Mouse (Mus musculus) megakaryocyte-erythroid progenitor cell, adult 5-6 weeks (primary cell): Measurements from ENCODE around the gene Cpa1. TPM values are rescaled to one million over a fixed set of nuclear protein-coding genes. Genes with fewer than 3 reads are reported as not detected.

Experiments
- ATAC-seq: replicated peaks from 2 replicates; pipeline ENCODE4 v1.8.0; 2016; ENCODE audit warnings: mild to moderate bottlenecking, inconsistent platforms; ENCODE audit not compliant: severe bottlenecking, poor library complexity, low FRiP score, low TSS enrichment
- total RNA-seq, 2 experiments: library from RNA; stranded (forward) in 1 of 2; stranded (reverse) in 1 of 2; fragments of 200-1000, 215-1000 nt in 1 of 2; fragments of >200 nt in 1 of 2; fragmentation: Nextera tagmentation in 1 of 2; gene quantifications; 2 replicates each; pipeline ENCODE4 v1.2.3; 2014 to 2017

Gene Cpa1
- total RNA-seq, 2 experiments from 2014 or later: not detected

GRCm38 (mm10) chr6:30665296-30665695 is 26.3 kb downstream of the Cpa1 start:
- ATAC-seq: no peak

GRCm38 (mm10) chr6:30666043-30666442 is 27.0 kb downstream of the Cpa1 start:
- ATAC-seq: no peak

- ATAC-seq: no peak
Observed at GRCm38 (mm10) chr6:30667585-30667984, 28.6 kb downstream of the Cpa1 start.

DNA sequence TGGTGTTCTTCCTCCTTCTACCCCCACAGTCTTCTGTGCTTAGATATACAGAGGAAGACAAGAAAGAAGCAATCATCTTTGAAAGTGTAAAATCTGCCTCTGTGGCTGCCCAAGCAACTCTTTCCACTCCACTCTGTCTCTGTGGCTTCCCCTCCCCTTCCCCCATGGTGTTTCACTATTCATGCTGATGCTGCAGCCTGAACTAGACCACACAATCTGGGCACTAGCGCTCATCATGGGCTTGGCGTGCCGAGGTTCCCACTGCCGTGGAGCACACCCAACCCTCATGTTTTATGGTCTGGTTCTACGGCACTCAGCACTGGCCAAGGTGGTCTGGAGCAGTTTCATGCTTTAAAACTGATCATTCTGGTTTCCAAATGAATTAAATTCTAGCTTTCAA is 32.7 kb downstream of the Cpa1 start:
- ATAC-seq: no peak

- ATAC-seq: peak; percentile 58
Observed at GRCm38 (mm10) chr6:30673764-30674561, 34.9 kb downstream of the Cpa1 start.

- ATAC-seq: no peak
Observed at GRCm38 (mm10) chr6:30674714-30675280, 35.8 kb downstream of the Cpa1 start.

- no peak; the same call in 1 of the 2 replicates for ATAC-seq
Observed at GRCm38 (mm10) chr6:30675281-30675771, 36.3 kb downstream of the Cpa1 start.

DNA sequence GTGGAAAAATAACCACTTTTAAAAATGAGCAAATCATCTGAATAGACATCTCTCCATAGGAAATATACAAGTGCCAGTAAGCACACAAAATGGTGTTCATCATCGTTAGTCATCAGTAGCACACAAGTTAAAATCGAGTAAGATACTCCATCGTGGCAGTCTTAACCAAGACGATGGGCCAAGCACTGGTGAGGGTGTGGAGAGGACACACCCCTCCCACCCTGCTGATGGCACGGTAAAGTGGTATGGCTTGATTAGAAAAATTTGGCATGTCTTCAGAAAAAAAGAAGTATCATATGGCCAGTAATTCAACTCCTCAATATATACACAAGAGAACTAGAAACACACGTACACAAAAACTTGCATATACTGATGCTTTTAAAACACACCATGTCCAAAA is 37.5 kb downstream of the Cpa1 start:
- peak; percentile 86 for ATAC-seq

DNA sequence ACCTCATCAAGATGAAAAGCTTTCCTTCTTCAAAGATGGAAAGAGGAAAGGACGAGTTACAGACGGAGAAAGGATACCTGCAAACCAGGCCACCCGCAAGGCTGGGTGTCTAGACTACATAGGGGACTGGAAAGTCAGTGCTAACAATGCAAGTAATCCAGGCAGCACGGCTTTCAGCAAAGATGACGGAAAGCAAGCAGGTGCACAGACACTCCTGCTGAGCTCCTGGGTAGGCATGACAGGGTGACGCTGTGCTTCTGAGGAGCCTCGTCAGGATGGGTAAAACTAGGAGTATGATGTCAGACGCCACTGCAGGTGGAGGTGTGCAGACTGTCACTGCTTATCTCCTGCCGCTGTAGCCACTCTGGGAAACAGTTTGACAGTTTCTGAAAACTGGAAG is 38.6 kb downstream of the Cpa1 start:
- no peak for ATAC-seq

GRCm38 (mm10) chr6:30678482-30678881 is 39.5 kb downstream of the Cpa1 start:
- ATAC-seq: no peak

DNA sequence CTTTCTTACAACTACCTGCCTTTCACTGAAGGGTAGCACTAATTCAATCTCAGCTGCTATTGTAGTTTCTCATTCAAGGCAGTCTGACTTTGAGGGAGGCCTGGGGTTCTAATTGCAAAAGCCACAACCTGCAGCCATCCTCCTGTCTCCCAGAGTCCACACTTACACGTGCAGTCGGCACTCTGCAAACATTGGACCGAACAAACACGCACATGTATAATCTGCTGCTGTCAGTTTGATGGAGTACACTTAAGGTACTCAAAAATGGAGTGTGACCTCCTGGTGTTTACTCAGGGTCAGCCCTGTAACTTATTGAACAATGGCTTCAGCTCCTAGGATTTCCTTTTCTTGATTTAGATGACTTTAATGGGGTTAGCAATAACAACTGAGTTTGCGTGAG is 40.5 kb downstream of the Cpa1 start:
- no peak for ATAC-seq

- ATAC-seq: no peak
Observed at GRCm38 (mm10) chr6:30680442-30680841, 41.4 kb downstream of the Cpa1 start.

DNA sequence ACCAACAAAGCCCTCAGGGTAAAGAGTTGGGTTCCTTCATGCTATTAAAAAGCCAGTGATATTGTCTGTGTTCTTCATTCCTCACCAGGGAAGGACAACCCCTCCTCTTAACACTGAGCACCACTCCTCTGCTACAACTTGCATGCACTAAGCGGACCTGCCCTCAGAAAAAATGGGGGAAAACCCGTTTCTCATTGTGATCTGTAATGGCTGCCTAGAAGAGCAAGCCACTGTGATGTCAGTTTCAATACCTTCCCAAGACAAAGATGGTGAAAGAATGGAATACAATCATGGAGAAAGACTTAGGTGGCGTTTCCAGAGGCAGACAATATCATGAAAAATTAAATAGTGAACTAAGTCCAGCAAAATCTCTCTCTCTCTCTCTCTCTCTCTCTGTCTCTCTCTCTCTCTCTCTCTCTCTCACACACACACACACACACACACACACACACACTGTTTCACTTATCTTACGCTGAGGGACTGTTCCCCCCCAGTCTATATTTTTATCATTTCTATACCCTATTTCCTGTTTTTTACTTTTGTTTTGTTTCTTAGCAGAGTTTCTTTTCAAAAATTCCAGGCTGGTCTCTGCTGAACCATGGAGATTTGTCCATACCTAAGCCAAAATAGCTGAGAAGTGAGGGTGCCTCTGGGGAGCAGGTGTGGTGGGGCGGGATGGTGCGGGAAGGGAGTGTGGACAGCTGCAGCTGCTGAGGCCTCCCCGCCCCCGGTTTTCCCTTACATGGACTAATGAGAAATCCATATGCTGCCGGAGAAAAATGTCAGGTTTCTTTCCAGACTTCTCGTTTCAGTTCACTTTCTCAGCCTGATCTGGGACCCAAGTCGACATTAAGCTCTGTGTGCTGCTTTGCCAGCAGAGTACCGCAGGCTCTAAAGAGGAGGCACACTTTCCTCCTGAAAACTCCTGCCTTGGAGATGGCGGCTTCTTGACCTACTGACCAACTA is 43.2 kb downstream of the Cpa1 start:
- ATAC-seq: peak; percentile 65; the same call in 1 of the 2 replicates

DNA sequence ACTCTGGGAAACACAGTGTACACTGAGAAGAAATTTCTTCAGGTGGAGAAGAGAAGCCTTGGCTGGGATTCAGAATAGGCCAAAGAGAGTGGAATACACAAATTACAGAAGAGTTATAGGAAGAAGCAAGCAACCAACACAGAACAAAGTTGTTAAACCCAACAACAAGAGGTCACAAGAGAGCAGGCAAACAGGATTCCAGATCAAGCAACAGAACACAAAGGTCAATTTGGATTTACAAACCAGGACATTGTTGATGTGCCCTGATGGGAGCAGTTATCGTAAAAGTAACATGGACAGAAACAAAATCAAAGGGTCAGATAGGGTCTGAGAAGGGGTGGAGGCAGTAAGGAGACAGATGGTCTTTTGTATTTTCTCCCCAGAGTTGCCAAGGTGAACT is 45.6 kb downstream of the Cpa1 start:
- ATAC-seq: no peak

DNA sequence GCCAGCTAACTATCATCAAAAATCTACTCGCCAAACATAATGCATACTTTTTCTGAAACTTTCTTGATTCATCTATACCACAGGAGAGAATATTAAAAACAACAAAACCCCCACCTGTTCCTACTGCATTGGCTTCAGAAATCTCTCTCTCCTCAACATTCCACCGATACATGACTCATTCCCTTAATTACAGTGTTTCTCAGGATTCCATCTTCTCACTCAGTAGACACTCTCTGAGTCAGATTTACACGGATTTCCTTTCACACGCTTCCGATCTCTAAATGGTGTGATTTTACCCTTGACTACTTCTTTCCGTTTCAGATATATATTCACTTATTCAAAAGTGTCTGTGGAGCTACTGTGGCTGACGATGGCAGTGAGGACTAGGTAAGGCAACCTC is 48.2 kb downstream of the Cpa1 start:
- ATAC-seq: no peak

DNA sequence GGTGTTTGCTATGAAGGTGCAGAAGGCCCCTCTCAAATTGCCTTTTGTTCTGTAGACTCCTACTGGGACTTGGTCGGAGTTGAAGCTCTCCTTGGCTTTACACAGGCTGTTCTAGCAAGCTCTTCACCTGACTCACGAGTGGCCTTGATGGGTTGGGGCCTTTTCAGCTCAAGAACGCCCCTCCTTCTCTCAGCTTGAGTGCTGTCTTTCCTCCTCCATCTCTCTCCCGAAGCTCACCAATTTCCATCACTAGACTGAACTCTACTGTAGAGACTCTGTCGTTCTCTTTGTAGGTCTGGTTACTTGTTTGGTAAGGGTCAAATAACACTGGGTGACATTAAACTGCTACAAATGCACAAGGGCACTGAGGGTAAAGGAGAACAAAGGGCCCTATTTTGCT is 53.8 kb downstream of the Cpa1 start:
- no peak for ATAC-seq

- ATAC-seq: peak; percentile 97
Observed at GRCm38 (mm10) chr6:30693350-30693991, 54.5 kb downstream of the Cpa1 start, which contains the start of gene Cep41. Cep41 (minus strand) TSS chr6:30693749.

DNA sequence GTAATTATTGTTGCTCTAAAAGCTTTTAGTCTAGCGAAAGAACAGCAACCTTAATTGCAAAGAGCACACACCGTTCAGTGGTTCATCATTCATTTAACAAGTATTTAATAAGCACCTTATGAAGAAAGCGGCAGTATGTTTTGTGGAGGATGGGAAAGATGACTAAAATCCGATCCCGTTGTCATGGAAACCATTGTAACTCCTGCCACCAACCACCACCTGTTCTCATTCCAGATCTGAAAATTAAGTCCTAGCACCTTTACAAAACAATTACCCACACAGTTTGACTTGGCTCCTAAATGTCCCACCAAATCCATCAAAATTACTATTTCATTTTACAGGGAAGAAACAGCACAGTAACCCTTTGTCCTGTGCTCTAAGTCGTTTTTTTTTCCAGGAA is 55.2 kb downstream of the Cpa1 start:
- ATAC-seq: no peak
